Mouse (Mus musculus) megakaryocyte, embryonic 14.5 days (primary cell): Measurements from ENCODE around the gene Ccl22. TPM values are rescaled to one million over a fixed set of nuclear protein-coding genes. Genes with fewer than 3 reads are reported as not detected.

Experiments used
- H3K27me3 ChIP-seq: replicated peaks from 2 replicates; pipeline ENCODE3; 2012; ENCODE audit warnings: inconsistent platforms
- H3K36me3 ChIP-seq: replicated peaks from 2 replicates; pipeline ENCODE3; 2012; ENCODE audit warnings: low read length, inconsistent platforms, mixed read lengths
- H3K4me1 ChIP-seq: 2 replicates; pipeline ENCODE4 v1.6.1; 2012; ENCODE audit warnings: inconsistent platforms
- H3K4me3 ChIP-seq: replicated peaks from 2 replicates; pipeline ENCODE3; 2012; ENCODE audit warnings: moderate library complexity, mild to moderate bottlenecking, inconsistent platforms
- H3K9me3 ChIP-seq: 2 replicates; pipeline ENCODE4 v1.6.1; 2012; ENCODE audit warnings: inconsistent platforms
- FLI1 ChIP-seq: IDR thresholded peaks from 2 replicates; pipeline ENCODE4 v1.6.1; 2012; ENCODE audit warnings: low read length, inconsistent platforms, mixed read lengths
- GATA1 ChIP-seq: IDR thresholded peaks from 3 replicates; pipeline ENCODE4 v1.6.1; 2012; ENCODE audit warnings: mixed read lengths, low read length, inconsistent platforms, borderline replicate concordance
- polyA plus RNA-seq: library from polyadenylated mRNA; stranded (reverse); fragments of >175 nt; gene quantifications from 2 replicates; pipeline ENCODE4 v1.2.3, GENCODE M21; 2012; ENCODE audit warnings: low replicate concordance; ENCODE audit not compliant: insufficient read depth

The Ccl22 gene
- polyA plus RNA-seq: 0.30 TPM in 1 of 2 replicates, not detected in the other

GRCm38 (mm10) chr8:94745476-94746184 is at the start of gene Ccl22:
Gene Ccl22, plus strand, starts transcription at chr8:94745590.
- H3K27me3 ChIP-seq: peaks cover 49% of the 10 kb centered on the region
- H3K4me1 ChIP-seq: peaks cover 16% of the 10 kb centered on the region
- peaks cover 4% of the 10 kb centered on the region for H3K9me3 ChIP-seq
- H3K36me3 ChIP-seq: no peaks in the 10 kb centered on the region
- H3K4me3 ChIP-seq: no peak within 1 kb of the TSS
- TF ChIP-seq FLI1 (no peak), GATA1 (no peak)

GRCm38 (mm10) chr8:94695994-94696384 is 49.4 kb upstream of the Ccl22 start, which contains the start of gene Pllp:
Gene Pllp, minus strand, starts transcription at chr8:94696278.
- Histone ChIP-seq H3K4me3 (peak within 1 kb of the TSS; percentile 90), H3K9me3 (peaks cover 8% of the 10 kb centered on the region; the same call in 1 of the 2 replicates), H3K4me1 (peaks cover 13% of the 10 kb centered on the region), H3K27me3 (peaks cover 76% of the 10 kb centered on the region), H3K36me3 (no peaks in the 10 kb centered on the region)
- TF ChIP-seq GATA1 (no peak), FLI1 (no peak)

GRCm38 (mm10) chr8:94696566-94696965 is 48.8 kb upstream of the Ccl22 start:
- peaks cover 72% of the 10 kb centered on the region for H3K27me3 ChIP-seq
- peaks cover 13% of the 10 kb centered on the region for H3K4me1 ChIP-seq
- no peak for TF ChIP-seq FLI1
- no peak overlapping the region for H3K4me3 ChIP-seq
- no peaks in the 10 kb centered on the region for H3K36me3 ChIP-seq
- peaks cover 8% of the 10 kb centered on the region; the same call in 1 of the 2 replicates for H3K9me3 ChIP-seq

- Histone ChIP-seq H3K4me3 (no peak overlapping the region), H3K4me1 (peaks cover 21% of the 10 kb centered on the region), H3K9me3 (peaks cover 8% of the 10 kb centered on the region; the same call in 1 of the 2 replicates), H3K36me3 (no peaks in the 10 kb centered on the region), H3K27me3 (peaks cover 58% of the 10 kb centered on the region)
- TF ChIP-seq GATA1: no peak
- no peak for TF ChIP-seq FLI1
Measured at GRCm38 (mm10) chr8:94697956-94698355, 47.4 kb upstream of the Ccl22 start.

- Histone ChIP-seq H3K9me3 (peaks cover 8% of the 10 kb centered on the region; the same call in 1 of the 2 replicates), H3K36me3 (no peaks in the 10 kb centered on the region)
- TF ChIP-seq FLI1 (no peak), GATA1 (no peak)
Measured at GRCm38 (mm10) chr8:94699366-94699765, 46.0 kb upstream of the Ccl22 start.

GRCm38 (mm10) chr8:94700421-94700935 is 44.9 kb upstream of the Ccl22 start:
- no peak overlapping the region for H3K4me3 ChIP-seq
- no peaks in the 10 kb centered on the region for H3K36me3 ChIP-seq
- H3K27me3 ChIP-seq: peaks cover 36% of the 10 kb centered on the region
- peaks cover 8% of the 10 kb centered on the region; the same call in 1 of the 2 replicates for H3K9me3 ChIP-seq
- TF ChIP-seq GATA1 (no peak), FLI1 (no peak)
- peaks cover 33% of the 10 kb centered on the region for H3K4me1 ChIP-seq

More at GRCm38 (mm10) chr8:94699366-94699765, 46.0 kb upstream of the Ccl22 start:
- Histone ChIP-seq H3K4me1 (peaks cover 27% of the 10 kb centered on the region), H3K4me3 (no peak overlapping the region), H3K27me3 (peaks cover 44% of the 10 kb centered on the region)

- no peak overlapping the region for H3K4me3 ChIP-seq
- H3K27me3 ChIP-seq: peaks cover 21% of the 10 kb centered on the region
- peaks cover 38% of the 10 kb centered on the region for H3K4me1 ChIP-seq
- H3K9me3 ChIP-seq: 0 out of 2 replicates have a peak, but pooled peaks cover 4% of the 10 kb centered on the region
- H3K36me3 ChIP-seq: no peaks in the 10 kb centered on the region
- TF ChIP-seq FLI1: no peak
- no peak for TF ChIP-seq GATA1
Measured at GRCm38 (mm10) chr8:94702156-94702555, 43.2 kb upstream of the Ccl22 start.

GRCm38 (mm10) chr8:94702844-94703813 is 42.3 kb upstream of the Ccl22 start:
- TF ChIP-seq GATA1: no peak
- no peak for TF ChIP-seq FLI1
- Histone ChIP-seq H3K9me3 (no peaks in the 10 kb centered on the region), H3K36me3 (no peaks in the 10 kb centered on the region), H3K4me1 (peaks cover 43% of the 10 kb centered on the region), H3K4me3 (peak overlapping the region; percentile 93), H3K27me3 (peaks cover 15% of the 10 kb centered on the region)

- H3K27me3 ChIP-seq: peaks cover 10% of the 10 kb centered on the region
- TF ChIP-seq GATA1 (no peak), FLI1 (no peak)
Measured at GRCm38 (mm10) chr8:94703972-94704668, 41.3 kb upstream of the Ccl22 start.

More at GRCm38 (mm10) chr8:94703972-94704668, 41.3 kb upstream of the Ccl22 start:
- peaks cover 50% of the 10 kb centered on the region for H3K4me1 ChIP-seq
- H3K4me3 ChIP-seq: peak overlapping the region; percentile 92
- no peaks in the 10 kb centered on the region for H3K36me3 ChIP-seq
- H3K9me3 ChIP-seq: no peaks in the 10 kb centered on the region
